Mouse (Mus musculus): ENCODE measurements around the gene C8a. TPM values are rescaled to one million over a fixed set of nuclear protein-coding genes. Genes with fewer than 3 reads are reported as not detected.

The C8a gene
- polyA plus RNA-seq, 1 experiment from 2014 or later, result not detected

DNA sequence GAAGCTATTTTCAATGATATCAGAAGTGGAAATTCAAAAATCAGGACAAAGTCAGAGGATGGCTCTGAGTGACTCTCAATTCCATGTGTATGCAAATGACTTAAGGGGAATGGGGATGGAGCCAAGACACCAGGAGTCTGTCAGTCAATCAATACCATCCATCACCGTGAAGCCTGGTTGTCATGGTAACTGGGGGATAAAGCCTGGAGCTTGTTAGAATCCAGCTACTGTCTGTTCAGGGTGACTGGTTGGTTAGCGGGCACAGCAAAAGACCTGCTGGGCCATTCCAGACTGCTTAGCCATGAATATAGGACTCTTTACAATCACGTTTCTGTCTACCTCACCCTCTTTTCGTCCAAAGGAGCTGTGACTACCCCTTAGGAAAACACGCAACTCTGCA is 41.1 kb downstream of the C8a start:
- Histone ChIP-seq H3K27ac (peak overlapping the region; percentile 67), H3K4me2 (no peak overlapping the region), H3K27me3 (replicated peaks) (no peaks in the 10 kb centered on the region), H3K36me3 (replicated peaks) (no peaks in the 10 kb centered on the region), H3K9ac (no peak overlapping the region), H3K9me3 (no peaks in the 10 kb centered on the region), H3K4me1 (peaks cover 16% of the 10 kb centered on the region), H3K4me3 (no peak overlapping the region)
- 5% methylated on average over 5 of the region's 5 CpGs for WGBS
- ATAC-seq (replicated peaks), result peak; percentile 81

DNA sequence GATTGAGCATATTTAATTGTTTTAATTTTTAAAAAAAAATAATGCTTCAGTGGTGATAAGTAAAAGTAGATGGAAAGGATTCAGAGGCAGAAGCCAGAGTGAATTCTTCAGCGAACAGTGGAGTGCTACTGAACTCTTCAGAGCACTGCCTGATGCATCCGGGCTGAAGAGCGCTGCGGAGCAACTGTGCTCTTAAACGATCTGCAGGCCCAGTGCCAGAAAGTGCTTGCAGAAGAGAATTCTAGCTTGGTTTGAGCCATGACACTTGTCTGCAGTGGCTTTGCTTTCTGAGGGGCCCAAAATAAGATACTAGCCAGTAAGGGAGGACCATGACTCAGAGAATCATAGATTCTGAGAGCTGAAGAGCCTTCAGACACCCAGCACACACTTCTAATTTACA is 47.3 kb downstream of the C8a start:
- Histone ChIP-seq H3K4me2 (no peak overlapping the region), H3K9ac (no peak overlapping the region), H3K27ac (no peak overlapping the region), H3K27me3 (replicated peaks) (no peaks in the 10 kb centered on the region), H3K36me3 (replicated peaks) (no peaks in the 10 kb centered on the region), H3K4me3 (no peak overlapping the region), H3K4me1 (no peaks in the 10 kb centered on the region), H3K9me3 (no peaks in the 10 kb centered on the region)
- ATAC-seq (replicated peaks), result no peak
- 81% methylated on average over 5 of the region's 5 CpGs for WGBS

DNA sequence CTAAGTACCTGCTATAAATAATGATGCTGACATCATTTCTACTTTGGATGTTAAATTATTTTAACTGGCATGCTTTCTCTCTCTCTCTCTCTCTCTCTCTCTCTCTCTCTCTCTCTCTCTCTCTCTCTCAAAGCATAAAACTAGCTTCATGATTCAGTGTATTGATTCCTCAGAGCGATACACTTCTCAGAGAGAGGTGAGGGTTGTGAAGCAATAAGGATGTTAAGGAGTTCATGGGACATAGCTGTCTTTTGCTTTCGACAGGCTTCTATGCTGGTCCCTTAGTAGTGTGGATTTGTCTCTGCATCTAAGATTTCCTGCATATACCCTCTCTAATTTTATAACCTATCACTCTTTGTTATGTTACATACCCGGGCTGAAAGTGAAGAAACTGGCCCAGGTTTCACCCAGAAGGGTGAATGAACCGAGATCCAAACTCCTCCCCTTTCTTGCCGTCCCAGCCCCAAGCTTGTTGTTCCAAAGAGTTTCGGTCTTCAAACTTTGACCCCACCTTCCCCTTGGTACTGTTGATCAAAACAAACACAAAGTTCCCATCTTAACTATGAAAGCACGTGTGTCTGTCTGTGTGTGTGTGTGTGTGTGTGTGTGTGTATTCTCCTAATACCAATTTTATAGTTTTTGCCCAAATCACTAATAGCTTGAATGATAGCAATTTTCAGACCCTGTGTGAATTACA is 51.7 kb downstream of the C8a start:
- Histone ChIP-seq H3K4me1 (no peaks in the 10 kb centered on the region), H3K9me3 (no peaks in the 10 kb centered on the region), H3K36me3 (replicated peaks) (no peaks in the 10 kb centered on the region), H3K9ac (no peak overlapping the region), H3K27me3 (replicated peaks) (no peaks in the 10 kb centered on the region), H3K4me2 (no peak overlapping the region), H3K27ac (no peak overlapping the region), H3K4me3 (no peak overlapping the region)
- ATAC-seq (replicated peaks), result no peak
- 78% methylated on average over 7 of the region's 7 CpGs for WGBS

GRCm38 (mm10) chr4:104823597-104824101 is 52.5 kb downstream of the C8a start:
- Histone ChIP-seq H3K9me3 (no peaks in the 10 kb centered on the region), H3K4me1 (no peaks in the 10 kb centered on the region), H3K9ac (no peak overlapping the region), H3K4me3 (no peak overlapping the region), H3K4me2 (no peak overlapping the region), H3K27ac (no peak overlapping the region), H3K36me3 (replicated peaks) (no peaks in the 10 kb centered on the region), H3K27me3 (replicated peaks) (no peaks in the 10 kb centered on the region)
- no peak for ATAC-seq (replicated peaks)
- WGBS, result 88% methylated on average over 4 of the region's 4 CpGs

GRCm38 (mm10) chr4:104819891-104820290 is 56.3 kb downstream of the C8a start:
- H3K27me3 ChIP-seq (replicated peaks), result no peaks in the 10 kb centered on the region
- no peaks in the 10 kb centered on the region for H3K4me1 ChIP-seq
- ATAC-seq (replicated peaks), result no peak
- no peaks in the 10 kb centered on the region for H3K9me3 ChIP-seq
- no peak overlapping the region for H3K9ac ChIP-seq
- no peak overlapping the region for H3K27ac ChIP-seq
- no peaks in the 10 kb centered on the region for H3K36me3 ChIP-seq (replicated peaks)
- H3K4me3 ChIP-seq, result no peak overlapping the region
- no peak overlapping the region for H3K4me2 ChIP-seq
- WGBS, result 77% methylated on average over 4 of the region's 4 CpGs

DNA sequence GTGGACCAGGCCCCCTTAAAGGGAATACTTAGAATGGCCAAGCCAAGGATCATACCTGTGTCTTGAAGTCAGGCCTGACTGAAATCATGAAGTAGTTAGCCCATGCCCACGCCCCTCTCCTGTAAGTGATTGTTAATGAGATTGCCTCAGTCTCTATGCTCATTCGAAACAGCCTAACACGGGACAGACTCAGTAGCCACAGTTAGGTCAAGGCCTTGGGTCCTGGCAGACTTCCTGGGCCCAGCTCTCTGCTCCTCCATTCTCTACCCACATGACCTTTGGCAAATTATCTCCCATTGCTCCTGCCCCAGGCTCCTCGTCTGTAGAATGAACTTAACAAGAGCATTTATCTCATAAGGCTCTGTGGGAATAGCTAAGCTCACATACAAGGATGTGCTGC is 57.2 kb downstream of the C8a start:
- Histone ChIP-seq H3K4me2 (no peak overlapping the region), H3K4me1 (no peaks in the 10 kb centered on the region), H3K27ac (no peak overlapping the region), H3K9me3 (no peaks in the 10 kb centered on the region), H3K9ac (no peak overlapping the region), H3K4me3 (no peak overlapping the region), H3K27me3 (replicated peaks) (no peaks in the 10 kb centered on the region), H3K36me3 (replicated peaks) (no peaks in the 10 kb centered on the region)
- ATAC-seq (replicated peaks), result no peak
- WGBS, result 71% methylated on average over 4 of the region's 4 CpGs

DNA sequence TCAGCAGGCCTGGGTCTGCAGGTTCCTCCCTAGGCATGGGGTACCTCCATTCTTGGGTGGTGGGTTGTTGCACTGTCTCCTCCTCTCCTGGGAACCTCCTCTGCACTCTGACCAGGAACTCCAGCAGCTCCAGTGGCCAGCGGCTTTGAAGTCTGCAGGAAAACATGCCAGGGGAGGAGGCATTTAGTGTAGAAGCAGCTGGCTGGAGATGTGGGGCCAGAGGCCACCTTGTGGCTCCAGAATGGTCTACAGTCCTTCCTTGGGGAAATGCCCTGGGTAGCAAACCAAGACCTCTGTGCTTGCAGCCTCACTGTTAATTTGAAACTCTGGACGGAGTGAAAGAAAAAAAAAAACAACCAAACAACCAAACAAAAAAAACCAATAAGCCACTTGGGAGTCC is 58.7 kb downstream of the C8a start:
- H3K27me3 ChIP-seq (replicated peaks), result no peaks in the 10 kb centered on the region
- no peak for ATAC-seq (replicated peaks)
- no peak overlapping the region for H3K27ac ChIP-seq
- no peak overlapping the region for H3K4me2 ChIP-seq
- no peaks in the 10 kb centered on the region for H3K4me1 ChIP-seq
- WGBS, result 65% methylated on average over 2 of the region's 2 CpGs
- no peaks in the 10 kb centered on the region for H3K36me3 ChIP-seq (replicated peaks)
- no peaks in the 10 kb centered on the region for H3K9me3 ChIP-seq
- no peak overlapping the region for H3K4me3 ChIP-seq
- no peak overlapping the region for H3K9ac ChIP-seq

GRCm38 (mm10) chr4:104816519-104817232 is 59.5 kb downstream of the C8a start:
- H3K4me3 ChIP-seq, result no peak overlapping the region
- no peaks in the 10 kb centered on the region for H3K27me3 ChIP-seq (replicated peaks)
- no peak overlapping the region for H3K9ac ChIP-seq
- H3K9me3 ChIP-seq, result no peaks in the 10 kb centered on the region
- H3K4me1 ChIP-seq, result no peaks in the 10 kb centered on the region
- no peak overlapping the region for H3K27ac ChIP-seq
- ATAC-seq (replicated peaks), result no peak
- H3K36me3 ChIP-seq (replicated peaks), result no peaks in the 10 kb centered on the region
- H3K4me2 ChIP-seq, result no peak overlapping the region
- WGBS, result 94% methylated on average over 4 of the region's 4 CpGs

DNA sequence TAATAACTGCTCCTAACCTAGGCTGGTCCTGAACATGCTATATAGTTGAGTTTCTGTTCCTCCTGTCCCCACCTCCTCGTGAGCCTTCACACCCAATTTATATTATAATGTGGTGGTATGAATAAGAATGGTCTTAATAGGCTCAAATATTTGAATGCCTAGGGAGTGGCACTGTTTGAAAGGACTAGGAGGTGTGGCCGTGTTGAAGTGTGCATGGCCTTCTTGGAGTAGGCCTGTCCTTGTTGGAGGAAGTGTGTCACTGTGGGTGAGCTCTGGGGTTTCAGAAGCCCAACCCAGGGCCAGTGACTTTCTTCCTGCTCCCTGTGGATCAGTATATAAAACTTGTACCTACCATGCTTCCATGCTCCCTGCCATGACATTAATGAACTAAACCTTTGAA is 62.6 kb downstream of the C8a start:
- 68% methylated on average over 2 of the region's 2 CpGs for WGBS
- Histone ChIP-seq H3K36me3 (replicated peaks) (no peaks in the 10 kb centered on the region), H3K9me3 (no peaks in the 10 kb centered on the region), H3K4me2 (no peak overlapping the region), H3K27me3 (replicated peaks) (no peaks in the 10 kb centered on the region), H3K9ac (no peak overlapping the region), H3K4me1 (no peaks in the 10 kb centered on the region), H3K27ac (no peak overlapping the region), H3K4me3 (no peak overlapping the region)
- no peak for ATAC-seq (replicated peaks)

GRCm38 (mm10) chr4:104810710-104811286 is 65.4 kb downstream of the C8a start:
- WGBS, result 68% methylated on average over 10 of the region's 10 CpGs
- no peaks in the 10 kb centered on the region for H3K27me3 ChIP-seq (replicated peaks)
- no peaks in the 10 kb centered on the region for H3K36me3 ChIP-seq (replicated peaks)
- no peak overlapping the region for H3K4me3 ChIP-seq
- no peak overlapping the region for H3K9ac ChIP-seq
- H3K9me3 ChIP-seq, result no peaks in the 10 kb centered on the region
- no peak for ATAC-seq (replicated peaks)
- H3K4me2 ChIP-seq, result no peak overlapping the region
- H3K4me1 ChIP-seq, result no peaks in the 10 kb centered on the region
- H3K27ac ChIP-seq, result no peak overlapping the region

DNA sequence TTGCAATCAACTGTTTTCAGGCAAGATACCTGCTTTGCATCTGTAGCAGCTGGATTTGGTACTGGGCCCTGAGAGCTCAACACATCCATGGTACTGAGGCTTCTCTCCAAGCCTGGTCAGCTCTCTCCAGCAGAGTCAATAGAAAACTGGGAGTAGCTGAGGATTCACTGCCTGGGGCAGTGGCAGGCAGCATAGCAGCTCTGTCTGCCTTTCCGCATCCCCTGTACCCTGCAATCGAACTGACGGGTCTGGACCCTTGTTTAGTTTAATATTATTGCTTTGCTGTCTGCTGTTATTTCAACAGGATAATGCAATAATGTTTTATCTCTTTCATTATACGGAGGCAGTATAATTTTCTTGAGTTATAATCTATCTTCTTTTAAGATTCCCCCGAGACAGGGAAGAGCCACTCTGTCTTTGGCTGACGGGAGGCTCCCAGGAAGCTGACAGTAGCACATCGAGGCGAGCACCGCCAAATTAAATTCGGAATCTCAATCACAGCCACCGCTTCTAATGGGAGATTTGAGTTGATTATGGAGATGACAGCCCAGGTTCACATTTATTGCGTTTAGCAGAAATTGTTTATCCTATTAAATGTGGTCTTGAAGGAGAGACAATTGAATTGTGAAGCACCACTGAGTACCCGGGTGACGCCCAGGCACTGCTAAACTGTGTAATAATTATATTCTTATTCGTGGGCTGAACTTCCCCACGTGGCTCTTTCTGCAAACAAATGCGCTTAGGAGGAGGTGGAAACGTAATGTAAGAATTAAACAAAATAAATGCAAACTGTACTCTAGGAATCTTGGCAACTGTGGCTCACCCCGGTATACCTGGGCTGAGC is 70.6 kb downstream of the C8a start:
- H3K9ac ChIP-seq, result no peak overlapping the region
- H3K27me3 ChIP-seq (replicated peaks), result no peaks in the 10 kb centered on the region
- ATAC-seq (replicated peaks), result no peak
- 58% methylated on average over 19 of the region's 19 CpGs for WGBS
- no peak overlapping the region for H3K27ac ChIP-seq
- no peak overlapping the region for H3K4me2 ChIP-seq
- no peak overlapping the region for H3K4me3 ChIP-seq
- H3K36me3 ChIP-seq (replicated peaks), result no peaks in the 10 kb centered on the region
- peaks cover 4% of the 10 kb centered on the region; the same call in 1 of the 2 replicates for H3K4me1 ChIP-seq
- no peaks in the 10 kb centered on the region for H3K9me3 ChIP-seq

DNA sequence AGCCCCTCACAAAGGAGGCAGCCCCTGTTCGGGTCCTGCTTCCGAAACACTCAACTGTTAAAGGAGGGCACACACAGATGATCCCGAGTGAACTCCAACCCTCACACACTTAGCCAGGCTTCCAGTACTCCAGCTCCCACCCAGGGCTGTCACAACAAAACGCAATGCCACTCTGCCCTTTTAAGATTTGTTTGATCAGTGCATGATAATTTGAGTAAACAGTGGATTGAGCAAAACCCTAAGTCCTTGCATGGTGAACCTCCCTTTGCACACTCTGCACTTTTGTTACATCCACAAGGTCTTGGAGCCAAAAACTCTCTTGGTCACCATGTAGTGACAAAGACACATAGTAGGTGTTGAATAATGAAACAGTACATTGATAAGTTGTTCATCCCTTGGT is 72.1 kb downstream of the C8a start:
- H3K36me3 ChIP-seq (replicated peaks), result no peaks in the 10 kb centered on the region
- H3K27ac ChIP-seq, result no peak overlapping the region
- H3K4me1 ChIP-seq, result peaks cover 4% of the 10 kb centered on the region; the same call in 1 of the 2 replicates
- H3K9ac ChIP-seq, result no peak overlapping the region
- H3K27me3 ChIP-seq (replicated peaks), result no peaks in the 10 kb centered on the region
- no peak overlapping the region for H3K4me3 ChIP-seq
- 92% methylated on average over 4 of the region's 4 CpGs for WGBS
- no peak overlapping the region for H3K4me2 ChIP-seq
- ATAC-seq (replicated peaks), result no peak
- no peaks in the 10 kb centered on the region for H3K9me3 ChIP-seq
